Mouse (Mus musculus) erythroid progenitor cell, adult 5-6 weeks (primary cell): ENCODE data around the gene Bphl. TPM values are rescaled to one million over a fixed set of nuclear protein-coding genes. Genes with fewer than 3 reads are reported as not detected.

Source experiments
- ATAC-seq: replicated peaks from 2 replicates; pipeline ENCODE4 v1.8.0; 2016; ENCODE audit warnings: moderate number of reproducible peaks, mild to moderate bottlenecking, moderate TSS enrichment, inconsistent platforms; ENCODE audit not compliant: poor library complexity, low FRiP score, severe bottlenecking
- total RNA-seq, 2 experiments: library from RNA; stranded (forward) in 1 of 2; stranded (reverse) in 1 of 2; fragments of 150-400 nt in 1 of 2; fragments of 186-747, 209-891 nt in 1 of 2; gene quantifications; 2 replicates each; pipeline versions ENCODE4 v1.2.3 to v1.2.4; 2015 to 2017; ENCODE audit warnings: low replicate concordance in 2 of 2

The Bphl gene
- total RNA-seq, 2 experiments from 2014 or later, result 2.7 to 25.6 TPM

DNA sequence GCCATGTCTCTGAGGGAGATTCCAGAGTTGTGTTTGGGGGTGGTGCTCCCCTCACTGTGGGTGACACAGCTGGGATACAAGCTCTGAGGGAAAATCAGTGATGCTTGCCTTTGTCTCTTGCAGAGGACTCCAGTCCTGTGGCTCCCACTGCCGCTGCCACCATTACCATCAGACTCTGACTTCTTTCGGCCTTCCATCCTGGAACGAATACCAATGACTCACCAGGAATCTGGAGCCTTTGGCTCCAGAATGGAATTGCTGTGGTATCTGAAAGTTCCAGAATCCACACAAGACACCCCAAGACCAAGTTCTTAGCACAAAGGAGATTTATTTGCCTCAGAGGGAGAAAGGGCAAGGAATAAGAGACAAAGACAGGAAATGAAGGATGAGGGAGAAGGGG is 75.7 kb downstream of the Bphl start:
- no peak for ATAC-seq

- no peak for ATAC-seq
These were observed 77.3 kb downstream of the Bphl start for GRCm38 (mm10) chr13:34114654-34115053.

DNA sequence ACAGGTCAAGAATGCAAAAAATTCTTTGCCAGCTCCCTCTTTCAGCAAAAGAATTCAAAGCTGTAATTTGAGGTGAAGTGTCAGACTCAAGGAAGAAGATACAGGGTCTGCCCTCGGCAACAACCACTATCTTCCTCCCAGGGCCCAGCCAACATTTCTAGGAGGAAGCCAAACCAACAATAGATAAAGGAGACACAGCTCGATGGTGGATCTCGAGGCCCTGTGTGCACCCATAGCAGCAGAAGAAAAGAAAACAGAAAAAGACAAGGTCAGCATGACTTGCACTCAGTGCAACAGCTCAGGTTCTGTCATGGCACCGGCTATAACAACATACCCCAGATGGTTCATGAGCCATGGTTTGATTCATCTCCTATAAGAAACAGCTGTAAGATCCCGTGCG is 79.1 kb downstream of the Bphl start:
- no peak for ATAC-seq

GRCm38 (mm10) chr13:34118816-34119215 is 81.4 kb downstream of the Bphl start:
- no peak for ATAC-seq

GRCm38 (mm10) chr13:34119406-34119805 is 82.0 kb downstream of the Bphl start:
- ATAC-seq, result no peak

GRCm38 (mm10) chr13:34120536-34120935 is 83.1 kb downstream of the Bphl start:
- no peak for ATAC-seq

Other genes with a start within 250 kb of the Bphl start
- gene Serpinb6e, start 194.2 kb upstream of the Bphl start, total RNA-seq (2015; ENCODE audit: low replicate concordance), result not detected in 2 replicates
- gene Serpinb6e, start 194.2 kb upstream of the Bphl start, total RNA-seq (2017; ENCODE audit: low replicate concordance), result not detected in 2 replicates
- gene Serpinb6c, start 131.9 kb upstream of the Bphl start, total RNA-seq (2015; ENCODE audit: low replicate concordance), result not detected in 2 replicates
- gene Serpinb6c, start 131.9 kb upstream of the Bphl start, total RNA-seq (2017; ENCODE audit: low replicate concordance), result not detected in 2 replicates
- gene Nqo2, start 72.9 kb upstream of the Bphl start, total RNA-seq (2015; ENCODE audit: low replicate concordance), result 7.2 and 34.0 TPM in 2 replicates
- 1.1 and 4.1 TPM in 2 replicates for gene Nqo2, start 72.9 kb upstream of the Bphl start, total RNA-seq (2017; ENCODE audit: low replicate concordance)
- gene Ripk1, start 35.2 kb upstream of the Bphl start, total RNA-seq (2015; ENCODE audit: low replicate concordance), result 27.0 and 37.7 TPM in 2 replicates
- gene Ripk1, start 35.2 kb upstream of the Bphl start, total RNA-seq (2017; ENCODE audit: low replicate concordance), result 7.3 and 24.8 TPM in 2 replicates
- gene Serpinb6a, start 34.8 kb upstream of the Bphl start, total RNA-seq (2015; ENCODE audit: low replicate concordance), result 25.6 and 41.1 TPM in 2 replicates
- 39.3 and 39.9 TPM in 2 replicates for gene Serpinb6a, start 34.8 kb upstream of the Bphl start, total RNA-seq (2017; ENCODE audit: low replicate concordance)
- gene Tubb2a, start 40.4 kb downstream of the Bphl start, total RNA-seq (2015; ENCODE audit: low replicate concordance), result 27.7 and 29.6 TPM in 2 replicates
- 27.4 and 38.5 TPM in 2 replicates for gene Tubb2a, start 40.4 kb downstream of the Bphl start, total RNA-seq (2017; ENCODE audit: low replicate concordance)
- not detected in 2 replicates for gene Tubb2b, start 92.9 kb downstream of the Bphl start, total RNA-seq (2015; ENCODE audit: low replicate concordance)
- 1.4 TPM in 1 of 2 replicates, not detected in the other for gene Tubb2b, start 92.9 kb downstream of the Bphl start, total RNA-seq (2017; ENCODE audit: low replicate concordance)
- 3.8 and 10.5 TPM in 2 replicates for gene Psmg4, start 125.4 kb downstream of the Bphl start, total RNA-seq (2015; ENCODE audit: low replicate concordance)
- 4.4 and 36.2 TPM in 2 replicates for gene Psmg4, start 125.4 kb downstream of the Bphl start, total RNA-seq (2017; ENCODE audit: low replicate concordance)